Mouse (Mus musculus): Measurements from ENCODE around the gene Gm10477.

- TF ChIP-seq POLR2A (IDR thresholded peaks at IDR 0.05; ENCODE audit: borderline replicate concordance, control insufficient read depth, low read depth, low read length): no peak
- TF ChIP-seq CTCF (IDR thresholded peaks at IDR 0.05; ENCODE audit: control insufficient read depth, insufficient read depth, low read length): peak; percentile 55; the same call in 1 of the 2 replicates
Observed at GRCm38 (mm10) chrX:56531266-56531665, 6.7 kb downstream of the Gm10477 start.

Data from bone marrow, adult 2 months (tissue).